Mouse (Mus musculus) intestine, embryonic 16.5 days (tissue): ENCODE measurements around the gene Ssbp3. TPM values are rescaled to one million over a fixed set of nuclear protein-coding genes. Genes with fewer than 3 reads are reported as not detected.

Experiments used
- ATAC-seq: fragments of 200-750 bp; cut with Nextera tagmentation; 2 replicates; pipeline ENCODE4 v1.8.0; 2017; ENCODE audit warnings: moderate TSS enrichment, moderate library complexity
- H3K27ac ChIP-seq: fragments of 300-500 bp; sonication (generic); 2 replicates; pipeline ENCODE4 v1.5.1; 2014; ENCODE audit warnings: mild to moderate bottlenecking, low read length
- H3K27me3 ChIP-seq: fragments of 300-500 bp; sonication (generic); replicated peaks from 2 replicates; pipeline ENCODE4 v1.6.1; 2014; ENCODE audit warnings: low read length, control low read depth, mixed read lengths; ENCODE audit not compliant: control insufficient read depth, insufficient read depth
- H3K36me3 ChIP-seq: fragments of 300-500 bp; sonication (generic); 2 replicates; pipeline ENCODE4 v1.6.1; 2014; ENCODE audit warnings: low read length, control low read depth; ENCODE audit not compliant: control insufficient read depth, insufficient read depth
- H3K4me1 ChIP-seq: fragments of 300-500 bp; sonication (generic); 2 replicates; pipeline ENCODE4 v1.6.1; 2014; ENCODE audit warnings: low read length, control low read depth, mixed read lengths; ENCODE audit not compliant: control insufficient read depth, insufficient read depth
- H3K4me2 ChIP-seq: fragments of 300-500 bp; sonication (generic); 2 replicates; pipeline ENCODE4 v1.6.1; 2014; ENCODE audit warnings: low read depth, low read length, control low read depth
- H3K4me3 ChIP-seq: fragments of 300-500 bp; sonication (generic); 2 replicates; pipeline ENCODE4 v1.5.1; 2014; ENCODE audit warnings: mild to moderate bottlenecking, low read length
- H3K9ac ChIP-seq: fragments of 300-500 bp; sonication (generic); 2 replicates; pipeline ENCODE4 v1.6.1; 2014; ENCODE audit warnings: low read depth, low read length
- H3K9me3 ChIP-seq: fragments of 300-500 bp; sonication (generic); 2 replicates; pipeline ENCODE4 v1.6.1; 2016; ENCODE audit warnings: low read length, control low read depth; ENCODE audit not compliant: control insufficient read depth
- WGBS: fragments of 180-500 bp; shearing (Covaris S2); extraction: QIAGEN DNeasy Blood & Tissue Kit; methylation state at CpG from one replicate; pipeline ENCODE4 v1.1.7; 2014; 5-methylcytosine and 5-hydroxymethylcytosine counted together
- polyA plus RNA-seq: library from polyadenylated mRNA; unstranded; fragments of >200 nt; fragmentation: Nextera tagmentation; extraction: Ambion mirVana; gene quantifications from 2 replicates; pipeline ENCODE4 v1.2.1, GENCODE M21; 2015

Gene Ssbp3
- polyA plus RNA-seq, 1 experiment from 2014 or later: 38.0 TPM

DNA sequence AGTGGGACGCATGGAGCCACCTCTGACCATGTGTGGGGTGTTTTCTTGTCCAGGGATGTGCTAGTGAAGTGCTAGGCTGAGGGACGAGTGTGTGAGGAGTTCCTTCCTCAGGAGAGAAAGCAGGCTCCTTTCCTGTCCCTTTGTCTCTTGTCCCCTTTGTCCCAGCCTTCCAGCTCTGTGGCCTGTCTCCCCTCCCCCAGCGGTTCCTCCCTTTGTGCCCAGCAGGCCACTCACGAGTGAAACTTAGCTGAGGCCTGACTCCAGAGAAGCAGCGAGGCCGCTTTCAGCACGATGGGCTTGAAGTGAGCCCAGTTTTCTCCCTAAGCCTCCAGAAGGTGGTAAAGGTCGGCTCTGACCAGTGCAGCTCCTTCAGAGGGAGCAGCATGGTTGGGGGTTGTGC lies 26.2 kb downstream of the Ssbp3 start:
- no peaks in the 10 kb centered on the region for H3K27me3 ChIP-seq
- H3K4me2 ChIP-seq: no peak overlapping the region
- WGBS: 41% methylated on average over 8 of the region's 8 CpGs
- H3K4me3 ChIP-seq: no peak overlapping the region
- H3K4me1 ChIP-seq: peaks cover 70% of the 10 kb centered on the region
- H3K27ac ChIP-seq: peak overlapping the region; percentile 24; the same call in 1 of the 2 replicates
- no peak for ATAC-seq
- no peaks in the 10 kb centered on the region for H3K36me3 ChIP-seq
- H3K9me3 ChIP-seq: no peaks in the 10 kb centered on the region
- peak overlapping the region; percentile 24; the same call in 1 of the 2 replicates for H3K9ac ChIP-seq

- Histone ChIP-seq H3K9ac (no peak overlapping the region), H3K4me3 (no peak overlapping the region), H3K36me3 (no peaks in the 10 kb centered on the region), H3K4me2 (no peak overlapping the region), H3K9me3 (no peaks in the 10 kb centered on the region), H3K27ac (no peak overlapping the region), H3K4me1 (peaks cover 65% of the 10 kb centered on the region), H3K27me3 (no peaks in the 10 kb centered on the region)
- 54% methylated on average over 8 of the region's 8 CpGs for WGBS
- ATAC-seq: no peak
Measured at GRCm38 (mm10) chr4:106938506-106939222, 28.2 kb downstream of the Ssbp3 start.

- 21% methylated on average over 6 of the region's 6 CpGs for WGBS
- Histone ChIP-seq H3K36me3 (no peaks in the 10 kb centered on the region), H3K27me3 (no peaks in the 10 kb centered on the region), H3K4me1 (peaks cover 59% of the 10 kb centered on the region), H3K9me3 (no peaks in the 10 kb centered on the region), H3K4me2 (no peak overlapping the region), H3K4me3 (no peak overlapping the region), H3K9ac (no peak overlapping the region), H3K27ac (peak overlapping the region; percentile 17; the same call in 1 of the 2 replicates)
- ATAC-seq: peak; percentile 71
Measured at GRCm38 (mm10) chr4:106939223-106939918, 28.9 kb downstream of the Ssbp3 start.

DNA sequence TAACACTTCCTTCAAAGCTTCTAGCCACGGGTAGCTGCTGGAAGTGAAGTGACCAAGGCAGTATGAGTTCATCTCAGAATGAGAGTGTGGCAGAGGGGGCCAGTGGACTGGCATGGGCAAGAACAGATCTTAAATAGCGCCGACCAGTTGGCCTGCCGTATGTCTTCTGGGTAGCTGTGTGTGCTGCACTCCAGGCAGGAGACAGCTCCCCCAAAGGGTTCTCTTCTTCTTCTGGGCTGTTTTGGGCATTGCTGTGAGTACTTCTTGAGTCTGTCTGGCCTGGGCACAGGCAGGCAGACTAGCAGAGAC lies 29.4 kb downstream of the Ssbp3 start:
- no peak overlapping the region for H3K4me2 ChIP-seq
- no peaks in the 10 kb centered on the region for H3K9me3 ChIP-seq
- H3K9ac ChIP-seq: no peak overlapping the region
- H3K27ac ChIP-seq: peak overlapping the region; percentile 17; the same call in 1 of the 2 replicates
- WGBS: 39% methylated on average over 4 of the region's 4 CpGs
- no peak overlapping the region for H3K4me3 ChIP-seq
- ATAC-seq: no peak
- H3K27me3 ChIP-seq: no peaks in the 10 kb centered on the region
- H3K36me3 ChIP-seq: no peaks in the 10 kb centered on the region
- H3K4me1 ChIP-seq: peaks cover 58% of the 10 kb centered on the region

- Histone ChIP-seq H3K27ac (no peak overlapping the region), H3K27me3 (no peaks in the 10 kb centered on the region), H3K4me1 (peaks cover 56% of the 10 kb centered on the region), H3K4me3 (no peak overlapping the region), H3K9ac (0 out of 2 replicates have a peak overlapping the region, but pooled peaks have one; percentile 25), H3K36me3 (no peaks in the 10 kb centered on the region), H3K9me3 (no peaks in the 10 kb centered on the region), H3K4me2 (no peak overlapping the region)
- no peak for ATAC-seq
- 63% methylated on average over 6 of the region's 6 CpGs for WGBS
Measured at GRCm38 (mm10) chr4:106940945-106941344, 30.4 kb downstream of the Ssbp3 start.

- peaks cover 54% of the 10 kb centered on the region for H3K4me1 ChIP-seq
- ATAC-seq: no peak
Measured at GRCm38 (mm10) chr4:106941475-106941874, 31.0 kb downstream of the Ssbp3 start.

DNA sequence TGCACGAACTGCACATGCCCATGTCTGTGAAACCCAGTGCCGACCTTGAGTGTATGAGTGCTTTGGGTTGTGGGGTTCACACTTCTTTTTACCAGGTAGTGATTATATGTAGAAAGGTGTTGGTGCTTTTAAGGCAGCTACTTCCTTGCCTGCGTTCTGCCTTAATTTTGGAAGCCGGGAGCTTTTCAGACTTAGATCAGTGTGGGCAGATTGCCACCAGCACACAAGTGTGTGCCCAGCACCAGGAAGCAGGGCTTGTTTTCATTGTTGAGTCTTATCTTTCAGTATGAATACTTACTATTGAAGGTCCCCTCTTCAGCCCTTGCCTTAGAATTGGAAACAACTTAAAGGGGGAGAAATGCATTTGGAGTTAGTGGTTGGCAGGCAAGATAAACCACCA lies 32.0 kb downstream of the Ssbp3 start:
- Histone ChIP-seq H3K4me3 (no peak overlapping the region), H3K9me3 (no peaks in the 10 kb centered on the region), H3K4me2 (no peak overlapping the region), H3K4me1 (peaks cover 50% of the 10 kb centered on the region), H3K9ac (no peak overlapping the region), H3K27ac (no peak overlapping the region), H3K36me3 (no peaks in the 10 kb centered on the region), H3K27me3 (no peaks in the 10 kb centered on the region)
- 83% methylated on average over 4 of the region's 4 CpGs for WGBS
- ATAC-seq: no peak

More at GRCm38 (mm10) chr4:106941475-106941874, 31.0 kb downstream of the Ssbp3 start:
- Histone ChIP-seq H3K4me3 (no peak overlapping the region), H3K4me2 (no peak overlapping the region), H3K9me3 (no peaks in the 10 kb centered on the region), H3K36me3 (no peaks in the 10 kb centered on the region), H3K9ac (no peak overlapping the region), H3K27me3 (no peaks in the 10 kb centered on the region), H3K27ac (no peak overlapping the region)

- H3K27ac ChIP-seq: no peak overlapping the region
- no peaks in the 10 kb centered on the region for H3K36me3 ChIP-seq
- H3K4me1 ChIP-seq: peaks cover 53% of the 10 kb centered on the region
- 88% methylated on average over 2 of the region's 2 CpGs for WGBS
- no peak overlapping the region for H3K4me2 ChIP-seq
- H3K27me3 ChIP-seq: no peaks in the 10 kb centered on the region
- no peak overlapping the region for H3K9ac ChIP-seq
- no peak for ATAC-seq
- H3K9me3 ChIP-seq: no peaks in the 10 kb centered on the region
- no peak overlapping the region for H3K4me3 ChIP-seq
Measured at GRCm38 (mm10) chr4:106943627-106944026, 33.1 kb downstream of the Ssbp3 start.

DNA sequence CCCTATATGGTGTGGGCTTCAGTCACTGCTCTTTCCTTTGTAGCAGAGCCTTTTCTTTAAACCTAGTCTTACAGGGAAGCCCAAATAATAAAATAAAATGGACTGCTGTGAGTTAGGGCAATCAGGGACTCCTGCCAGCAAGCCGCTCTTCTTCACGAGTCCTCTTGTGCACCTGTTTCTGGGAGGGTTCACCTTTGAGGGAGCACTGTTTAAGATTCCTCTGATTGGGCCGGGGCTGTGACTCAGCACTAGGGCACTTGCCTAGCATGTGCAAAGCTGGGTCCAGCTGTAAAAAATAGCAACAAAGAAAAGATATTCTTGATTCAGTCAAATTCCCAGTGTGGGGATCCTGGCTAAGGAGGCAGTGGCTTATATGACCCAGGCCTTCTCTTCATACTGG lies 34.4 kb downstream of the Ssbp3 start:
- Histone ChIP-seq H3K36me3 (no peaks in the 10 kb centered on the region), H3K4me1 (peaks cover 51% of the 10 kb centered on the region), H3K27ac (no peak overlapping the region), H3K4me3 (no peak overlapping the region), H3K9ac (no peak overlapping the region), H3K4me2 (no peak overlapping the region), H3K27me3 (no peaks in the 10 kb centered on the region), H3K9me3 (no peaks in the 10 kb centered on the region)
- 56% methylated on average over 3 of the region's 3 CpGs for WGBS
- ATAC-seq: no peak
